Mouse (Mus musculus) heart, embryonic 15.5 days (tissue): ENCODE results near the gene Gucd1. TPM values are rescaled to one million over a fixed set of nuclear protein-coding genes. Genes with fewer than 3 reads are reported as not detected.

Experiments
- ATAC-seq: fragments of 200-750 bp; cut with Nextera tagmentation; replicated peaks from 2 replicates; pipeline ENCODE4 v1.8.0; 2017; ENCODE audit warnings: low read depth, moderate TSS enrichment; ENCODE audit not compliant: insufficient number of reproducible peaks, insufficient read depth, low FRiP score
- H3K27ac ChIP-seq: fragments of 300-500 bp; sonication (generic); 2 replicates; pipeline ENCODE4 v1.5.1; 2015; ENCODE audit warnings: mild to moderate bottlenecking, inconsistent platforms
- H3K27me3 ChIP-seq: fragments of 300-500 bp; sonication (generic); 2 replicates; pipeline ENCODE4 v1.6.1; 2015; ENCODE audit warnings: inconsistent platforms
- H3K36me3 ChIP-seq: fragments of 300-500 bp; sonication (generic); 2 replicates; pipeline ENCODE4 v1.6.1; 2015; ENCODE audit warnings: mild to moderate bottlenecking, inconsistent platforms
- H3K4me1 ChIP-seq: fragments of 300-500 bp; sonication (generic); replicated peaks from 2 replicates; pipeline ENCODE4 v1.6.1; 2015; ENCODE audit warnings: inconsistent platforms
- H3K4me2 ChIP-seq: fragments of 300-500 bp; sonication (generic); 2 replicates; pipeline ENCODE4 v1.6.1; 2015; ENCODE audit warnings: inconsistent platforms, mild to moderate bottlenecking, moderate library complexity
- H3K4me3 ChIP-seq: fragments of 300-500 bp; sonication (generic); 2 replicates; pipeline ENCODE4 v1.5.1; 2015; ENCODE audit warnings: mild to moderate bottlenecking, inconsistent platforms
- H3K9ac ChIP-seq: fragments of 300-500 bp; sonication (generic); 2 replicates; pipeline ENCODE4 v1.6.1; 2015; ENCODE audit warnings: mild to moderate bottlenecking, inconsistent platforms
- H3K9me3 ChIP-seq: fragments of 300-500 bp; sonication (generic); replicated peaks from 2 replicates; pipeline ENCODE4 v1.6.1; 2016; ENCODE audit warnings: inconsistent platforms
- WGBS: fragments of 180-500 bp; shearing (Covaris S2); methylation state at CpG from one replicate; pipeline ENCODE4 v1.1.7; 2015; ENCODE audit warnings: mixed read lengths; 5-methylcytosine and 5-hydroxymethylcytosine counted together
- polyA plus RNA-seq: library from polyadenylated mRNA; unstranded; fragments of >200 nt; fragmentation: Nextera tagmentation; extraction: Ambion mirVana; gene quantifications from 2 replicates; pipeline ENCODE4 v1.2.1, GENCODE M21; 2015

The Gucd1 gene
- polyA plus RNA-seq, 1 experiment from 2014 or later = 22.8 TPM

DNA sequence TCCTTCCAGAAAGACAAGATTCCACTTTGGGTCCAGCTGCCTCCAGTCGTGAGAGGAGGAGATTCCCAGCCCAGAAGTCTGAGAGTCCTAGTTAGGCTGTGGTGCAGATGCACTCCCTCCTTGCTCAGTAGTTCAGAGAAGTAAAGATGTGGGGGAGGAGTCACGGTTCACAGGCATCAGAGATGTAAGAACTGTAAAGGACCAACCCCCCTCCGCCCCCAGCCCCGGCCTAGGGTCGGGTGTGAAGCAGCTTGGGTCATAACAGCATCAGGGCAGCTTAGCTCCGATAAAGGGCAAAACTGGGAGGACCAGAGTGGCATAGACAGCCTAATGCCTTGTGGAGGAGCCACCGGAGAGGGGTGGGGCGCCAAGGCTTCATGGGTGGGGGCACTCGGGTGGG is 201.3 kb downstream of the Gucd1 start:
- Histone ChIP-seq H3K36me3 (peaks cover 7% of the 10 kb centered on the region; the same call in 1 of the 2 replicates), H3K27me3 (0 out of 2 replicates have a peak, but pooled peaks cover 8% of the 10 kb centered on the region), H3K4me3 (peak overlapping the region; percentile 64), H3K4me2 (peak overlapping the region; percentile 89), H3K27ac (peak overlapping the region; percentile 70), H3K9me3 (no peaks in the 10 kb centered on the region), H3K4me1 (peaks cover 39% of the 10 kb centered on the region), H3K9ac (peak overlapping the region; percentile 71)
- peak; percentile 17; the same call in 1 of the 2 replicates for ATAC-seq
- 4% methylated on average over 9 of the region's 9 CpGs for WGBS

DNA sequence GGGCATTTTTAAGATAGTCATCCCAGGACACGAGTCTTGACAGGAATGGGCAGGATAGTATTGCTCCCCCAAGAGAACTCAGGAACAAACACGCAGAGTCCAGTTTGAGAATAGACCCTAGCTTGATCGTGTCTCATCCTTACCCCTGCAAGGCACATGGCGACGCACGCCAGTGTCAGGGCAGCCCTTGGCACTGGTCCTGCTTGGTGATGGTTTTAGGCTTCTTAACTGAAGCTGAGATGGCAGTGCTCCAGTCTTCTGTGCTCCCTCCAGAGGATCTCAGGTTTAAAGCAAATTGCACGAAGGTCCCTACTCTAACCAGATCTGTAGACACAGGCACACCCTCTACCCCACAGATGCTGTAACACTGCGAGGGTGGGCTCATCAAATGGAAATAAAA is 202.0 kb downstream of the Gucd1 start:
- peaks cover 39% of the 10 kb centered on the region for H3K4me1 ChIP-seq
- 65% methylated on average over 8 of the region's 8 CpGs for WGBS
- H3K4me2 ChIP-seq = 0 out of 2 replicates have a peak overlapping the region, but pooled peaks have one; percentile 89
- 0 out of 2 replicates have a peak, but pooled peaks cover 8% of the 10 kb centered on the region for H3K27me3 ChIP-seq
- ATAC-seq = no peak
- H3K36me3 ChIP-seq = peaks cover 10% of the 10 kb centered on the region; the same call in 1 of the 2 replicates
- H3K27ac ChIP-seq = peak overlapping the region; percentile 70; the same call in 1 of the 2 replicates
- no peak overlapping the region for H3K9ac ChIP-seq
- H3K9me3 ChIP-seq = no peaks in the 10 kb centered on the region
- no peak overlapping the region for H3K4me3 ChIP-seq

DNA sequence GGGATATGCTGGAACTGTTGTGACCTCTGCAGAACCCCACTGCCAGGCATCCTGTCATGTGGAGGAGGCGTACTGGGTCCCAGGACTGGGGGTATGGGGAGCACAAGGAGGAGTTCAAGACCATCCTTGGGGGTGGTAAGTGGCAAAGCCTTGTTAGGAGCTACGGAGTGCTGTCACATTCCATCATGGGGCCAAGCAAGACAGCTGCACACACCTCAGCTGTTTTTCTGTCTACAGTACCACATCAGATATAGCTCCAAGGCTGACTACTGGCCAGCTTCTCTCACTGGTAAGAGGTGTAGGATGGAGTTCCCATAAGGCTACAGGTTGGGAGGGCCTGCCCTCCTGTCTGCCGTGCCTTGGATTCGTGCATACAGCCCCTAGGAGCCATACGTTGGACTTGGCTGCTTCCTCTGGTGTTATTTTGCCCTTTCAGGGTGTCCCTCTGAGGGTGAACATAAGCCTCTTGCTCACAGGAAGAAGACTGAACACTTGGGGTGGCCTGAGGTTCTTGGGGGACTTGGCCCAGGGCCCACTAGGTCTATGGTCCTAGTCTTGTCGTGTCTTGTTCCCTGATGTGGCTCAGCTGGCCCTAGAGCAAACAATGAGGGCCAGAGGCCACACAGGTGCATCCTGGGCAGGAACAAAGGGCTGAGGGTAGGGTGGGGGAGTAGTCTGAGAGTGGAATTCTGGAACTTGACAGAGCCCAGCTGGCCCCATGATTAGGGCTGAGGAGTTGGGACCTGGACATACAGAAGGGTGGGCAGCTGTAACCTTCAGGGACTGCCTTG is 203.4 kb downstream of the Gucd1 start:
- Histone ChIP-seq H3K27me3 (0 out of 2 replicates have a peak, but pooled peaks cover 4% of the 10 kb centered on the region), H3K27ac (peak overlapping the region; percentile 63), H3K36me3 (peaks cover 19% of the 10 kb centered on the region; the same call in 1 of the 2 replicates), H3K4me1 (peaks cover 39% of the 10 kb centered on the region), H3K4me3 (no peak overlapping the region), H3K9ac (no peak overlapping the region), H3K4me2 (no peak overlapping the region), H3K9me3 (no peaks in the 10 kb centered on the region)
- 0 out of 2 replicates have a peak, but pooled peaks have one; percentile 24 for ATAC-seq
- WGBS = 60% methylated on average over 6 of the region's 6 CpGs

DNA sequence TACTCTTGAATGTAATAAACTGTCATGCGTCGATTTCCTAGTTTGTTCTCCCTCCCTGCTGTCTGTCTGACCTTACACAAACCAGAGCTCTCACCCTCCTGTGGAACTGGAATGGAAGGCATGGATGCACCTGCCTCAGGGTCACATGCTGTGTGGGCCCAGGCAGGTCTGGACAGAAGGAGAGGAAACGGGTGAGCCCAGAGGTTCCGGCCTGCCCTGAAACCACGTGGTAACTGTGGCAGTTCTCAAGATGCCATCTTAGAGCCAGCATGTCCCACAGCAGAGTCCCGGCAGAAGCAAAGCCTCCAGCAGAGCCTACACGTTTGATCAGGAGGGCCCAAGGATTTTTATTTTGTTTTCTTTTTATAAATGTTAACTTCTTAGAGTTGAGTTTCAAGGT is 205.4 kb downstream of the Gucd1 start:
- Histone ChIP-seq H3K9ac (no peak overlapping the region), H3K9me3 (no peaks in the 10 kb centered on the region), H3K27me3 (no peaks in the 10 kb centered on the region), H3K27ac (no peak overlapping the region), H3K36me3 (peaks cover 36% of the 10 kb centered on the region), H3K4me2 (no peak overlapping the region), H3K4me1 (peaks cover 37% of the 10 kb centered on the region), H3K4me3 (no peak overlapping the region)
- ATAC-seq = no peak
- WGBS = 65% methylated on average over 7 of the region's 7 CpGs

DNA sequence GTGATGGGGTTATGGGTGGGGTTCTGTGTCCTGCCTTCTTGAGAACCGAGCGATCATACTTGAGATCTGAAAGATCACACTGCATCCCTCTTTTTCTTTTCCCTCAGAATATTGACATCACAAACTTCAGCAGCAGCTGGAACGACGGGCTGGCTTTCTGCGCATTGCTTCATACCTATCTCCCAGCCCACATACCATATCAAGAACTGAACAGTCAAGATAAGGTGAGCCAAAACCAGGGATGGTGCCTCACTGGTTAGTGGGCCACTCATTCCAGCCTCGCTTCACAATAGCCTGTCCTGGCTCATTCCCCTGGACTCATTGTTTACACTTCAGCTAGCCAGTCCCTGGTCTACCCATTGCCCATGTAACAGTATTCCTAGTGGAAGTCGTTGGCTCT is 210.6 kb downstream of the Gucd1 start:
- Histone ChIP-seq H3K27ac (no peak overlapping the region), H3K36me3 (peaks cover 44% of the 10 kb centered on the region), H3K4me1 (peaks cover 28% of the 10 kb centered on the region), H3K9ac (no peak overlapping the region), H3K4me2 (no peak overlapping the region), H3K4me3 (no peak overlapping the region), H3K9me3 (no peaks in the 10 kb centered on the region), H3K27me3 (no peaks in the 10 kb centered on the region)
- no peak for ATAC-seq
- 78% methylated on average over 7 of the region's 7 CpGs for WGBS

DNA sequence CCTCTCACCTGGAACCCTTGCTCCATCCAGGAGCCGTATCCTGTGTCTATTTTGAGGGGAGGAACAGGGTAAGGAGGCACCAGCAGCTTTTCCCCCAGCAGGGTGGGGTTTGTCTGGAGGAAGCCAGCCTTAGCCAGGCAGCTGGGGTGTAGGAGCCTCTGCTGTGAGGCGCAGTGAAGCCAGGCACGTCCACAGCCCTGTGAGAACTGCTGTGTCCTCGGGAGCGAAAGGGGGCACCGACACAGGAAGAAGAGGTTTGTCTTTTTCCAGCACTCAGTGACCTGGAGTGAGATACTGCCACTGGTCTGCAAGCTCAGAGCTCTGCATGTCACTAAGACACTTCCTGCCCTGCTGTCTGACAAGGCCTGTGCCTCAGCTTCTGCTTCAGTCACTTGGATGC is 213.4 kb downstream of the Gucd1 start:
- H3K4me3 ChIP-seq = no peak overlapping the region
- no peaks in the 10 kb centered on the region for H3K9me3 ChIP-seq
- H3K9ac ChIP-seq = no peak overlapping the region
- H3K4me2 ChIP-seq = no peak overlapping the region
- peak overlapping the region; percentile 75 for H3K27ac ChIP-seq
- 36% methylated on average over 6 of the region's 6 CpGs for WGBS
- peaks cover 28% of the 10 kb centered on the region for H3K36me3 ChIP-seq
- H3K27me3 ChIP-seq = no peaks in the 10 kb centered on the region
- ATAC-seq = peak; percentile 74
- peaks cover 42% of the 10 kb centered on the region for H3K4me1 ChIP-seq

DNA sequence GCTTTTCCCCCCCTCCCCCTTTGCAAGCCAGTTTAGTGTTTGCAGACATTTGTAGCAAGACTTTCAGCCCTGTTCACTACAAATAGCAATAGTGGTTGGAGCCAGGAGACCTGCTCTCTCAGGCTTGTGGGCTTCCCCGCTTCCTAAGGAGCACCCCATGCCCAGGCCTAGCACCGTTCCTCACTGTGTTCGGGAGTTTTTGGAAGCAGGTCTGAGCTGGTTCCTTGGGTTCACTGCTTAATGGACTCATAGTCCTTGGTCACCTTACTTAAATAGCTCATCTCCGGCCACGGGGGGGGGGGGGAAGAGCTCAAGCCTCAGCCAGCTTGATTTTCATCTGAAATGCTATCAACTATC is 213.7 kb downstream of the Gucd1 start:
- Histone ChIP-seq H3K9me3 (no peaks in the 10 kb centered on the region), H3K9ac (no peak overlapping the region), H3K27ac (peak overlapping the region; percentile 75), H3K4me1 (peaks cover 40% of the 10 kb centered on the region), H3K4me3 (no peak overlapping the region), H3K4me2 (no peak overlapping the region), H3K36me3 (peaks cover 27% of the 10 kb centered on the region), H3K27me3 (no peaks in the 10 kb centered on the region)
- ATAC-seq = 0 out of 2 replicates have a peak, but pooled peaks have one; percentile 12
- WGBS = 80% methylated on average over 5 of the region's 5 CpGs

DNA sequence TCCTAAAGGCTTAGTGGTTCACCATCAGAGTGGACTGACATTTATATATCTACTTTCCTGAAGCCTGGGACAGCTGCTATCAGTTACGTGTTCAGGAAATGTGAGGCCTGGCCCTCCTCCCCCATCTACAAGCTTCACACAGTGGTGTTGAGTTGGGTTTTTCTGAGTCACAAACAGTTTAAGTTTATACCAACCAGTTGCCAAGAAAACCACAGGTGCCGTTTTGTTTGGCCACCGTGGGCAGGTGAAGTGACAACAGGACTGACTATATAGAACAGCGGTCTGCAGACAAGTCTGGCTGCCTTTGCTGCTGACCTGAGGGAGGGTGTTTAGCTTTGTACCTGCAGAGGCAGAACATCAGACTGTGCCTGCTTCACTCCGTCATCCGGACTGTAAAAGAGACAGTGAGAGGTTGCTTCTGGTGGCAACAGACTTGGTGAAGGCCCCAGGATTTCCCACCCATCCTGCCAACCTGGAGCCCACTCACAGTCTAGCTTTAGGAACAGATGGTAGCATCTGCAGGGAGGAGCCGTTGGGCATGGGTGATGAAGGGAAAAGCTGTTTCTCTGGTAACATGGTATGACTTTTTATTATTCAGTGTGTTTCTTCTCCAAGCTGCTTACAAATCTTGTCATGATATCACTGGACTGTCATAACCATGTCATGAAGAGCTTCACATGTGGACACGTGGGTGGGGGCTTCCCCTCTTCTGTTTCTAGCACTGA is 214.3 kb downstream of the Gucd1 start:
- Histone ChIP-seq H3K9me3 (no peaks in the 10 kb centered on the region), H3K9ac (no peak overlapping the region), H3K4me2 (no peak overlapping the region), H3K27me3 (no peaks in the 10 kb centered on the region), H3K4me3 (no peak overlapping the region), H3K36me3 (peaks cover 21% of the 10 kb centered on the region), H3K4me1 (peaks cover 40% of the 10 kb centered on the region), H3K27ac (peak overlapping the region; percentile 75)
- no peak for ATAC-seq
- 65% methylated on average over 8 of the region's 8 CpGs for WGBS

DNA sequence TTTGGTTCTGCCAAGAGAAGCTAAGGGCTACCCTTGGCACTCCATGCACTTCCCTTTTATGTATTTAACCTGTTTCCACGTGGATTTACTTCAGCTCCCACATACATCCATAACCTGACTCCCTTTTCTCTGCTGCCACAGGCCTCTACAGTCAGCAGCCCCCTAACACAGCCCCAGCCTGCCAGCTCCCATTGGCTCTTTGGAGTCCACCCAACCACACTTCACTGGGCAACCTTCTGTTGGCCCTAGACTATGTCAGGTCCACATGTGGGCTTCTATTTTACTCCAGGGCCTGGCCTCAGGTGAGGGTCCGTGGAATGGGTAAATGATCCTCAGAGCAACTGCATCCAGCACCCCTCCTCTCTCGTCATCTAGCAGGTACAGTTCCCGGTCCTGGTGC is 215.2 kb downstream of the Gucd1 start:
- H3K4me1 ChIP-seq = peaks cover 40% of the 10 kb centered on the region
- no peak overlapping the region for H3K4me3 ChIP-seq
- H3K4me2 ChIP-seq = no peak overlapping the region
- H3K27ac ChIP-seq = no peak overlapping the region; the same call in 1 of the 2 replicates
- H3K27me3 ChIP-seq = no peaks in the 10 kb centered on the region
- H3K36me3 ChIP-seq = peaks cover 12% of the 10 kb centered on the region
- H3K9me3 ChIP-seq = no peaks in the 10 kb centered on the region
- no peak overlapping the region for H3K9ac ChIP-seq
- ATAC-seq = no peak
- WGBS = 84% methylated on average over 4 of the region's 4 CpGs

DNA sequence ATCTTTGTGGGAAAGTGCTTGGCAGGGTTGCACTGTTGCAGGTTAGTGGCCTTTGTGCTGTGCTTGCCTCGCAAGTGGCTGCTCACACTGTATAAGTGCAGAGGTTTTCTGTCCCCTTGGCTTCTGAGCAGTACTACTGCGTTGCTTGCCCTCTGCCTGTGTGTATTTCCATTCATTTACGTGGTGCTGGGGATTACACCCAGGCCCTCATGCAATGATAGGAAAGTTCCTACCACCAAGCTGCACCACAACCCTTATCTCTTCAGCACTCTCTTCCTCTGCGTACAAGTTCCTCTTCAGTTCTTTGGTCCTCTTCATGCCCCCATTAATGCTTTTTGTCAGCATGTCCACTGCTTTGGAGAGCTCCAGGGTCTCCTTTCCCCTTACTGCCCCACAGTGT is 215.8 kb downstream of the Gucd1 start:
- H3K9ac ChIP-seq = no peak overlapping the region
- no peak overlapping the region for H3K4me3 ChIP-seq
- no peaks in the 10 kb centered on the region for H3K9me3 ChIP-seq
- H3K4me2 ChIP-seq = no peak overlapping the region
- WGBS = 69% methylated on average over 4 of the region's 4 CpGs
- H3K36me3 ChIP-seq = peaks cover 6% of the 10 kb centered on the region
- peaks cover 40% of the 10 kb centered on the region for H3K4me1 ChIP-seq
- no peak for ATAC-seq
- H3K27ac ChIP-seq = no peak overlapping the region; the same call in 1 of the 2 replicates
- H3K27me3 ChIP-seq = no peaks in the 10 kb centered on the region

DNA sequence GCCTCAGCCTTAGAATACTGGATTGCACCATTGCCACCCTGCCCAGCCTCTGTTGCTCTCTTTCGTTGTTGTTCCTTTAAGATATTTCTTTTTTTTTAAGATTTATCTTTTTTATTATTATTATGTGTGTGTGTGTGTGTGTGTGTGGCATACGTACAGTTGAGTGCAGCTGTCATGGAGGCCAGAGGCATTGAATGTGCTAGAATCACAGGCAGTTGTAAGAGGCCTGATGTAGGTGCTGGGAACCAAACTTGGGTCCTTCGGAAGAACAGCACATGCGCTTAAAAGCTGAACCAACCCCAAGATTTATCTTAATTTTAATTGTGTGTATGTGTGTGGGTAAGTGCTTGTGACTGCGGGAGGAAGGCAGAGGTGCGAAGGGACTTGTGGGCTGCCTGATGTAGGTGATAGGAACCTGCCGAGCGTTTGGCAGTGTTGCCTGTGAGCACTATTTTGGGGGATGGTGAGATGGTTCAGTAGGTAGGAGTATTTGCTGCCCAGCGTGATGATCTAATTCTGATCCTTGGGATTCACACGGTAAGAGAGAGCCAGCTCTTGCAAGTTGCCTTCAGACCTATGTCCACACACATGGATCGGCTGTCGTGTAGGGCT is 216.5 kb downstream of the Gucd1 start:
- Histone ChIP-seq H3K9ac (no peak overlapping the region), H3K9me3 (no peaks in the 10 kb centered on the region), H3K4me3 (no peak overlapping the region), H3K36me3 (peaks cover 7% of the 10 kb centered on the region; the same call in 1 of the 2 replicates), H3K27me3 (no peaks in the 10 kb centered on the region), H3K4me2 (no peak overlapping the region), H3K27ac (no peak overlapping the region), H3K4me1 (peaks cover 40% of the 10 kb centered on the region)
- 83% methylated on average over 12 of the region's 12 CpGs for WGBS
- no peak for ATAC-seq
